Mouse (Mus musculus): ENCODE results near the gene Olfr744. TPM values are rescaled to one million over a fixed set of nuclear protein-coding genes. Genes with fewer than 3 reads are reported as not detected.
"Not testable (repeated sequence)": the region's sequence is repeated elsewhere in the genome, so short reads cannot be mapped to it uniquely, and the experiment has no call there.

Gene Olfr744
- polyA plus RNA-seq (2012; rRNA removed), result not detected in 2 replicates

DNA sequence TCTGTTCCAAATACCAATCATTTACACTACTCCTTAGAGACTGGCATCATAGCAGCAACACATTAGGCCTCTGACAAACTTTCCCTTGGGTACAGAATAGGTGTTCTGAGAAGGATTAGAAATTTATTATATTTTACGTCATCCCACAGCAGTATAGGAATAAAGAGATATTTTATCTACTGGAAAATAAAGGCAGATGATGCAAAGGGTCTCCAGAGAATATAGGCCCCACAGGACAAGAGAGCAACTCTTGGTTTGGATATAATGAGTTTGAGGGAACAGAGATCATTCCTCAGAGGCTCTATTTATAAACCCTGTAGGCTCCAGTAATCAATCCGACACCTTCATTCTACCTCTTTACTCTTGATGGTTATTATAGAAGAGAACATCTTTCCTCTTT is at the start of gene Olfr744:
Olfr744 (plus strand) TSS at position 301 of the 400 bp plus-strand sequence.
- DNase-seq (ENCODE audit: low read depth), result no peak

DNA sequence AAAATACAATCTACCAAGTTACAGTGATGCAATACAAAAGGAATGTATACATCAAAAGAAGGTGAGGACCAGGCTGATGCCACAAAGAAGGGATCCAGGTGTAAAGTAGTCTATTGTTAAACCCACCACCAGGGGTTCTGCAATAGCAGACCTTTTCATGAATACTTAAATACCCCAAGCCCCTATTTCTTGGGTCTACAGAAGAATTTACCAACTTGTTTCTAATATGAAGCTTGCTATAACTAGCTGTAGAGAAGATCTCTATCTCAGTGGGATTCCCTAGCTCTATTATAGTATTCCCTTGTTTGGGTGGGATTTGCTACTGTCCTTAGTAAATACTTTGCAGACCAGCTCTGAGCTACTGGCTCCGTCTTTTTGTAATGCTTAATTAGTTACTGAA is 41.6 kb upstream of the Olfr744 start:
- not testable (repeated sequence) for DNase-seq (ENCODE audit: low read depth)

DNA sequence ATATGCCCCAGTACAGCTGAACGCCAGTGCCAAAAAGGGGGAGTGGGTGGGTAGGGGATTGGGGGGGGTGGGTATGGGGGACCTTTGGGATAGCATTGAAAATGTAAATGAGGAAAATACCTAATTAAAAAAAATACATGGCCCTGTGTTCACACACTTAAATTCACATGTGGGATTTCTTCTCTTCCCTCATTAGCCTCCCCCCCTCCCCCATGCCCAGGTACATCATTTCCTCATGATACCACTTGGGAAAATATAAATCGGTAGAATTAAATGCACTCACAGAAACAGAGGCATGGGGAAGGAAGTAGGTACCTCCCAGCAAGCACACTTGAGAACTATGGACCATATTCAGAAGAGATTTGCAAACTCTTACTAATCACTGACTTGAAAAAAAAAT is 24.4 kb downstream of the Olfr744 start, which contains the start of gene Olfr745:
Olfr745 (plus strand) TSS at position 301 of the 400 bp plus-strand sequence.
- DNase-seq (ENCODE audit: low read depth), result no peak

DNA sequence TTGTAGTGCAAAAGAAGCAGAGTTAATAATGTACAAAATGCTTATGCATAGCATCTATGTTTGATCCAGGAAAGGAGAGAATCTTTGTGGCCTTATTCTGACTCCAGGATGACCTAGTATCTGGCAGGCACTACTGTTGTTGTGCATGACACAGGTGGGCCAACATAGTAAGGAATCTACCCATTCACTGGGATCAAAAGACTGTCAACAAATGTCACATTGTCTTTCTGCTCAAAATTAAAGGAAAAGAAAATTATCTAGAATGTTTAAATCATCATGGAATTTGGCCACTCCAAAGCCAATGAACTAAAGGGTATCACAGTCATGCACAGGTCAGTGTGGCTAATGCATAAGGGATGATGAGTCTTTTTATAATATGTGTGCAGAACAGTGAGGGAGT is 32.1 kb downstream of the Olfr744 start, which contains the start of gene Olfr746:
Olfr746 (plus strand) TSS at position 301 of the 400 bp plus-strand sequence.
- DNase-seq (ENCODE audit: low read depth), result no peak

Other genes with a start within 250 kb of the Olfr744 start
- gene Olfr736, start 233.7 kb upstream of the Olfr744 start, polyA plus RNA-seq (2012; rRNA removed), result not detected in 2 replicates
- gene Olfr738, start 207.3 kb upstream of the Olfr744 start, polyA plus RNA-seq (2012; rRNA removed), result not detected in 2 replicates
- gene Olfr739, start 196.3 kb upstream of the Olfr744 start, polyA plus RNA-seq (2012; rRNA removed), result not detected in 2 replicates
- not detected in 2 replicates for gene Olfr740, start 169.3 kb upstream of the Olfr744 start, polyA plus RNA-seq (2012; rRNA removed)
- gene Olfr741, start 142.1 kb upstream of the Olfr744 start, polyA plus RNA-seq (2012; rRNA removed), result not detected in 2 replicates
- not detected in 2 replicates for gene Olfr742, start 111.3 kb upstream of the Olfr744 start, polyA plus RNA-seq (2012; rRNA removed)
- gene Olfr743, start 93.0 kb upstream of the Olfr744 start, polyA plus RNA-seq (2012; rRNA removed), result not detected in 2 replicates
- not detected in 2 replicates for gene Olfr745, start 24.5 kb downstream of the Olfr744 start, polyA plus RNA-seq (2012; rRNA removed)
- not detected in 2 replicates for gene Olfr746, start 32.2 kb downstream of the Olfr744 start, polyA plus RNA-seq (2012; rRNA removed)
- not detected in 2 replicates for gene Olfr747, start 78.3 kb downstream of the Olfr744 start, polyA plus RNA-seq (2012; rRNA removed)
- gene Olfr748, start 92.5 kb downstream of the Olfr744 start, polyA plus RNA-seq (2012; rRNA removed), result not detected in 2 replicates
- not detected in 2 replicates for gene Olfr749, start 130.2 kb downstream of the Olfr744 start, polyA plus RNA-seq (2012; rRNA removed)
- gene Ttc5, start 170.6 kb downstream of the Olfr744 start, polyA plus RNA-seq (2012; rRNA removed), result 31.9 and 32.5 TPM in 2 replicates
- 0.07 TPM in 1 of 2 replicates, not detected in the other for gene Ccnb1ip1, start 192.9 kb downstream of the Olfr744 start, polyA plus RNA-seq (2012; rRNA removed)
- gene Parp2, start 193.0 kb downstream of the Olfr744 start, polyA plus RNA-seq (2012; rRNA removed), result 27.1 and 33.3 TPM in 2 replicates

Measured in gonadal fat pad, adult 2 months (tissue).